Mouse (Mus musculus) Muller cell, postnatal 12 days (primary cell): ENCODE results near the gene Sohlh1.

ENCODE experiments used
- DNase-seq: peaks from one replicate; pipeline ENCODE4 v3.0.0-alpha.2; 2015; ENCODE audit errors: inconsistent ontology term

Gene Sohlh1

GRCm38 (mm10) chr2:25847226-25847625, at the start of gene Sohlh1:
Gene Sohlh1, minus strand, starts transcription at chr2:25847248.
- DNase-seq, result no peak

DNA sequence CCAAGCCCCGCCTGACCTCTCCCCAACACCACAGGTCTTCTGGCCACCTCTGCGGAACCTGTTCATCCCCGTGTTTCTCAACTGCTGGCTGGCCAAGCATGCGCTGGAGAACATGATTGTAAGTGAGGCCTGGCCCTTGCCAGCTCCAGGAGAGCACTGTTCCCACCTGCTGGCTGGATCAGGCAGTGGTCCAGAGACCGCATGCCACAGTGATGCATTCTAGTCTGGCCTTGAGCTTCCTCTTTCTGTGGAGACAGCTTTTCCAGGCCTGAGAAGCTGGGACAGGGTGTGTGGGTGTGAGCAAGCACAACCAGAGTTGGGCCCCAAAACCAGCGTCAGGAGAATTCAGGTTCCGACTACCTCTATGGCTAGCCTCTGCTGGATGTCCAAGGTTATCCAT, 45.4 kb upstream of the Sohlh1 start:
- no peak for DNase-seq

DNA sequence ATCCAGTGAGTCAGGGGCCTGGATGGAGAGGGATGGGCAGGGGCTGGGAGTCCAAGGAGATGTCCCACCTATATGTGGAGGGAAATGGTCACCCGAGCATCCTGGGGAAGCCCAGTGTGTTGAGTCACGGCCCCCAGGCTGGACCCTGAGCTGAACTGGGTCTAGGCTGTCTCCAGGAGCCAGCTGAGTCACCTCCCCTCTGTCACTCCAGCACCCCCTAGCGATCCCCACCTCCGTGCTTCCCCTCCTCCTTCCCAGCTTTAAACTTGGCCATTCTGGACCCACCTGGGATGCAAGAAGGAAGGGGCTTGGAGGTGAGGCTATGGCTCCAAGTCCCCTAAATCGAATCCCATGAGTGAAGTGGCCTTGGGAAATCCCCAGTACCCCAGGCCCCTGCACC, 41.1 kb upstream of the Sohlh1 start:
- DNase-seq, result no peak

GRCm38 (mm10) chr2:25887226-25887625, 40.2 kb upstream of the Sohlh1 start:
- no peak for DNase-seq

DNA sequence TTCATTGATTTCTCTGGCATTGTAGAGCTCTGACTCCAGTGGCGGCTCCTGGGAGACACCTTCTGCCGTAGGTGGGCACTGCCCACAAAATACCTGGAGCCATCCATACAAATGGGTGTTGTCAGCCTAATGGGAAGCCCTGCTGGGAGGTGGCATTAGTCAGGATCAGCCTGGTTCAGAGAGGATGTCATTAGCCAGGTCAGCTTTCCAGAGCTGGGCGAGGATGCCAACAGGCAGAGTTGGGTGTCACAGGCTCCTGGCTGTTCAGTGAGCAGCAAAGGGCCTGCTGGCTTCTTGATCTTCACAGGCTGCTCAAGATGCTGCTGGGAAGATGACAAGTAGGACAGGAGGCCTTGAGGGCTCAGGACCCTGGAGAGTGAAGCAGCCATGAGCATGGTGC, 37.7 kb upstream of the Sohlh1 start:
- no peak for DNase-seq

GRCm38 (mm10) chr2:25882276-25882675, 35.2 kb upstream of the Sohlh1 start:
- DNase-seq, result no peak

- no peak for DNase-seq
Measured at GRCm38 (mm10) chr2:25879061-25879460, 32.0 kb upstream of the Sohlh1 start.

DNA sequence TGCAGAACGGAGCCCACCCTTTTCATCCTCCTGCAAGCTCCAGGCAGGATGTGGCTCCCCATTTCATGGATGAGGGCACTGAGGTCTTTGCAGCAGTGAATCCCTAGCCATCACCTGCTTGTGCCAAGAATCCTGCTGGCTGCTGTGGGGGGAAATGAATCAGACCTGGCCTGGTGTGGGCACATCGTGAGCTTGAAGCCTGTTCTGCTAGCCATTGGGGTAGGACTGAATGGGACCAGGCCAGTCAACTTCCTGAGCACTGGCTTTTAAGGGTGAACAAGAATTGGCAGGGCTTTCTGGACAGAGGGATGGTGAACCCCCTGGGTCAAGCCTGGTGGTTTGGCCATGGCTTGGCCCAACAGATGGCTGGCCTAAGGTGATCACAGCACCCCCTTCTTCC, 31.5 kb upstream of the Sohlh1 start:
- DNase-seq, result no peak

GRCm38 (mm10) chr2:25877736-25878268, 30.8 kb upstream of the Sohlh1 start:
- peak; percentile 9 for DNase-seq

GRCm38 (mm10) chr2:25877250-25877735, 30.2 kb upstream of the Sohlh1 start:
- no peak for DNase-seq

DNA sequence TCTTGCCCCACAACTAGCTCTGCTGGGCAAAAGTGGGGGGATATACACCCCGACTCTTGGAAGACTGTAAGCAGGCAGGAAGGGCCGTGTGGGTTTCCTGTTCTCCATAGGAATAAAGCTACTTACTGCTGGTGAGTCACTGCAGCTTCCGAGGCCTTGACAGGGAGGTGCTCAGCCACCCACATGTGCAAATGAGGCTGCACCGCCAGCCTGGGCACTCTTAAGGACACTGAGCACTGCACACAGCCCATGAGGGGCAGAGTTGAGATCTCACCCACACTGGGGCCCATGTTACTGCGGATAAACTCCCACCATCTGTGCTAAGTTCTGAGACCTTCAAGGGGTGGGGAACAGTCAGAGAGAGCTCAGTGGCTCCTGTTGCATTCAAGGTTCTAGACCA, 19.6 kb upstream of the Sohlh1 start:
- no peak for DNase-seq

GRCm38 (mm10) chr2:25865412-25865811, 18.4 kb upstream of the Sohlh1 start:
- DNase-seq, result peak; percentile 47

GRCm38 (mm10) chr2:25864230-25864629, 17.2 kb upstream of the Sohlh1 start:
- DNase-seq, result no peak

DNA sequence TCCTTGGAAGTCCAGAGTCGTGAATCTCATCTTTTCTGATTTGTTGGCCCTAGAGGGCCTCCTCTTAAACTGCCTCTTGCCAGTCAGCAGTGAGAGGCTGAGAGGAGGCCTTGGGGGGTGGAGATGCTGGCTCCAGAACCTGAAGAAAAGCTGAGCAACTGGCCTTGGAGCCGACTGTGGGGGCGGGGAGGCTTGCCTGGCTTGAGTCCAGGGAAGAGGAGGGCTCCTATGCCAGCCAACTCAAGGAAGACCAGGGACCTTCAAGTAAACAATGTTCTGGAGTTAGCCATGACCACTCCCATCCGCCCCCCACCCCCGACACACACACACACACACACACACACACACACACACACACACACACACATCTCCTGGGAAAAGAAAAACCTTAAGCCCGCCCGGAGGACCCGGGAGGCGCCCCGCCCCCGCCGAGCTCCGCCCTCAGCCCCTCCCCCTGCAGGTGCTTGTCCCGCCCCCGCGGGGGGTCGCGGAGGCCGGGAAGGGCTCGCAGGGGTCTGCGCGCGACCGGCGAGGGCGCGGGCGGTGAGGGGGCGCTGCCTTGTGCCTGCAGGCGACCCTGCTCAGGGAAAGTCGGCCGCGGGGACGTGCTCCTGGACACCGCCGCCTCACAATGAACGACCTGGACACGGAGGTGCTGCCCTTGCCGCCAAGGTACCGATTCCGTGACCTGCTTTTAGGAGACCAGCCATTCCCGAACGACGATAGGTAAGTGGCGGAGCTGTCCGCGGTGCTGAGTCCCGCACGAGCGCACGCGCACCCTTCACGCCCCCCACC, 16.5 kb upstream of the Sohlh1 start, which contains the start of gene Kcnt1:
Gene Kcnt1 (plus strand): TSS at position 398 of the 795 bp plus-strand sequence.
- DNase-seq, result peak; percentile 46

DNA sequence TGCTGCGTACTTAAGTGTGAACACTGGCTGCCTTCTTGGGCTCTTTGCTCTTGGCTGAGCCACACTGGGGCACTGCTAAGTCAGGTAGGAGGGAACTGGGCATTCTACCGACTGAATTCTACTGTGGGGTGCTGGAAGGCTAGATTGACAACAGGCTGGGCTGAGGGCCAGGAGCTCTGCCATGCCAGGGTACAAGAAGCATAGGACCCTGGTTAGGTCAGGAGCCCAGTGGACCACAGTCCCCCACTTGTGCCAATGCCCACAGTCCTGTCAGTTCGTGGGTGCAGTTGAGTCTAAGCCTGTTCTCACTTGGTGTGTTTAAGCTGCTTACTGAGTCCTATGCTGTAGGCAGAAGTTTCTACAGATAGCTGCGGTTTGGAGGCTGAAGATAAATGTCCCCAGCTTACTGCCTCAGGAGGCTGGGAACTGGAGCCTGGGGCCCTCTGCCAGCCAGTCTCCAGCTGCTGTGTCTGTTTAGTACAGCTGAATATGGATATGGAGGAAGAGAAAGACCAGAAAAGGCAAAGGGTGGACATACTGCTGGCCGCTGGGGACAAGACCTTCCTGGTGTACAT, 15.7 kb upstream of the Sohlh1 start:
- no peak for DNase-seq

DNA sequence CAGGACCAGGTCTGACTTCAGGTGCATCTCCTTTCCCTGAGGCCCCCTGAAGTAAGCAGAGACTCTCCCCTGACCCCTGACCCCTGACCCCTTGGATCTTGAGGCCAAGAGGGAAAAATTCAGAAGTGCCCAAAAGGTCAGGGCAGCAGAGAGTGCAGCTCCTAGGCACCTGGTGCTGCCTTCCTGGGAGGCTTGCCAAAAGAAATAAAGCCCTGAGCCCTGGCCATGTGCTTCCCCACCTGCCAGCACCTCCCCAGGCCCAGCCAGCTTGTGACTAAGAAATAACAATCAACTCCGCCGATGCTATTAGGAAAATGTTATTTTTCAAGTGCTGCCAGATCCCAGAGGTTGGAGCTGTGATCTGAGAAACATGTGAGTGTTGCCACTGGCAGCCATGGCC, 15.0 kb upstream of the Sohlh1 start:
- no peak for DNase-seq

DNA sequence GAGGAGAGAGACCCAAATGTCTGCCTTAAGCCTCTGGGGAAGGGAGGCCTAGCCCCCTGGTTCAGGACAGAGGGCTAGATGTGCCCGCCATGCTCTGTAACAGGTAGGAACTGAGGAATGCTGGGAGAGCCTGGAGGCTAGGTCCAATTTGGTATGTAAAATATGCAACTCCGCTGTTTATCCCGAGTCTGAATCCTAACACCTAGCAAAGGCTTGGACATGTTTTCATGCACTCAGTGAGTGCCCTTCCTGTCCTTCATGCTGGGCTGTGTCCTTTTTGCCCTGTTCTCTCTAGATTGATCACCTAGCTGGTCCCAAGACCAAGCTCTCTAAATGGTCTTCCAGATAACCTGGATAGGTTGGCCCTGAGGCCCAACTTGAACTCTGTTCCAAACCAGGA, 12.8 kb upstream of the Sohlh1 start:
- no peak for DNase-seq

DNA sequence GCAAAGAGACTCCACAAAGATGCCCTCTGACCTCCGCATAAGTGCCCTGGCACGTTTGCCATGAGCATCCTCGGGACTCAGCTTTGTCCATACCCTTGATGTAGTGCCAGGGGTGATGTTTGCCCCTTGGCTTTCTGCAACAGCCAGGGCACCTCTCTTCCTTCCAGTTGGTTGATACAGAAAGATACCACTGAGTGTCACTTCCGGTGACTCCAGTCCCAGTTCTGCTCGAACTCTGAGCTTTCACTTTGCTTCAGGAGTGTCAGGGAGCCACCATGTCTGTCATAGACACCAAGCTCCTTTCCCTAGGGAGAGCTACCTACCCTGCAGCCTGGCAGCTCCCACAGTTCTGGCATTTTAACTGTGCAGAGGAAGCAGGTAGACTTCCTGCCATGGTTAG, 7.0 kb upstream of the Sohlh1 start:
- DNase-seq, result no peak

DNA sequence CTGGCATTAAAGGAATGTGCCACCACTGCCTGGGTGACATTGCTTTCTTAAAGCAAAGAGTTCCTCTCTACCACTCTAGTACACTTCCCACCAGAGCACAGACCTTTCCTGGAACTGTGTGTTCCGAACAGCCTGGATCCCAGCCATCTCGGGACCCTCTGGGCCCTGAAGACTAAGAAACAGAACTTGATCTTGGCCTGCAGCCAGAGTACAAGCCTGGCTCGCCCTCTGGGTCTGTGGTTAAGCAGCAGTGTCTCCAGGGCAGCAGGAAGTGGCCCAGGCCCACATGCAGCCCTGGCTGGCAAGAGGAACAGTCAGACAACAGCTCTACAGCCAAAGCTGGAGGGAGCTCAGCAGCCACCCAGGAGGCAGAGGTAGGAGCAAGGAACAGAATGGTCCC, 5.6 kb upstream of the Sohlh1 start:
- peak; percentile 15 for DNase-seq

DNA sequence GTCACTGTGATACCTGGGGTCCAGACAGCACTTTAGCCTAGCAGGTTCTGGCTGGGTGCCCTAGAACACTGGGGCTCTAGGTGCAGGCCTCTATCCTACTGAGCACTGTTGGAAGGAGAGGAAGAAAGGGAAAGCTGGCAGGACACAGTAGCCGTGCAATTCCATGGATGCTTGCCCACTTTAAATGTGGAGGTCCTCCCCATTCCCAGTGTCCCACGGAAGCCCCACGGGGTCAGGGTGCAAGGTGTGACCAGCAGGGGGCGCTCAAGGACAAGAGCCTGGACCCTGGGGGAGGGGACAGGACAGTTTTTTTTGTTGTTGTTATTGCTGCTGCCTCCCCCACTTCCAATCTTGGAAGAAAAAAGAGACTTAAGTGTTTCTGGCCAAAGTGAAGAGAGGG, 3.3 kb upstream of the Sohlh1 start:
- DNase-seq, result peak; percentile 10

- peak; percentile 17 for DNase-seq
Measured at GRCm38 (mm10) chr2:25846516-25846915, 532 bp downstream of the Sohlh1 start.

DNA sequence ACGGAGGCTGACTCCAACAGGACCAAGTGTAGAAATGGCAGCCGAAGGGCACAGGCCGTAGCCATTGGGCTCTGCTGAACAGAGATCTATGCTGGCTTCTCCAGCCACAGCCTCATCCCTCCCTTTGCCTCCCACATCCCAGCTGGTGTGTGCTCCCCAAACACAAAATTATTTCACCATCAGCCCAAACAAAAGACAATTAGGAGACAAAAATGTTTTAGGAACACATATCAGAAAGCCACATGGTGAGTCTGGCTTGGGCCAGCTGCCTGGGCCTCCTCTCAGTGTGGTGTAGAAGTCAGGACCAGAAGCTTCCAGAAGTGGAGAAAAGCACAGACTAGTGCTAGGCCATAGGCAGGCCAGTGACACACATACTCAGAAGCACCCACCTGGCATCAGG, 3.0 kb downstream of the Sohlh1 start:
- DNase-seq, result no peak

GRCm38 (mm10) chr2:25842758-25843157, 4.3 kb downstream of the Sohlh1 start:
- DNase-seq, result peak; percentile 51
